Mouse (Mus musculus) common myeloid progenitor, adult 5-6 weeks (primary cell): ENCODE measurements at regions not wholly inside any gene's neighbourhood (a gene's known extent, or its start where the extent isn't known, plus 50 kb on each side); places are given as distances from the start of the nearest gene placed in this dataset.

Experiments
- ATAC-seq: replicated peaks from 2 replicates; pipeline ENCODE4 v1.8.0; 2016; ENCODE audit warnings: low read depth, mild to moderate bottlenecking, moderate TSS enrichment, inconsistent platforms; ENCODE audit not compliant: poor library complexity, severe bottlenecking

GRCm38 (mm10) chr3:82214566-82215465, 69.2 kb upstream of the Gucy1a1 start:
- ATAC-seq = no peak

- ATAC-seq = peak; percentile 71; the same call in 1 of the 2 replicates
Observed at GRCm38 (mm10) chr3:82207321-82207720, 61.7 kb upstream of the Gucy1a1 start.
